Mouse (Mus musculus) midbrain, embryonic 12.5 days (tissue): ENCODE measurements around the gene B020031M17Rik. TPM values are rescaled to one million over a fixed set of nuclear protein-coding genes. Genes with fewer than 3 reads are reported as not detected.
"Not testable (repeated sequence)": the region's sequence is repeated elsewhere in the genome, so short reads cannot be mapped to it uniquely, and the experiment has no call there.

Source experiments
- ATAC-seq: fragments of 200-750 bp; cut with Nextera tagmentation; 2 replicates; pipeline ENCODE4 v1.8.0; 2017; ENCODE audit warnings: low read depth, moderate TSS enrichment, moderate library complexity; ENCODE audit not compliant: low FRiP score
- H3K27ac ChIP-seq: fragments of 300-500 bp; sonication (generic); replicated peaks from 2 replicates; pipeline ENCODE4 v1.5.1; 2016; ENCODE audit warnings: mild to moderate bottlenecking
- H3K27me3 ChIP-seq: fragments of 300-500 bp; sonication (generic); 2 replicates; pipeline ENCODE4 v1.6.1; 2016; ENCODE audit warnings: mild to moderate bottlenecking
- H3K36me3 ChIP-seq: fragments of 300-500 bp; sonication (generic); 2 replicates; pipeline ENCODE4 v1.6.1; 2016
- H3K4me1 ChIP-seq: fragments of 300-500 bp; sonication (generic); 2 replicates; pipeline ENCODE4 v1.6.1; 2016
- H3K4me2 ChIP-seq: fragments of 300-500 bp; sonication (generic); replicated peaks from 2 replicates; pipeline ENCODE4 v1.6.1; 2016; ENCODE audit warnings: mild to moderate bottlenecking, moderate library complexity
- H3K4me3 ChIP-seq: fragments of 300-500 bp; sonication (generic); 2 replicates; pipeline ENCODE4 v1.5.1; 2016; ENCODE audit warnings: mild to moderate bottlenecking
- H3K9ac ChIP-seq: fragments of 300-500 bp; sonication (generic); replicated peaks from 2 replicates; pipeline ENCODE4 v1.6.1; 2016; ENCODE audit warnings: mild to moderate bottlenecking, moderate library complexity
- H3K9me3 ChIP-seq: fragments of 300-500 bp; sonication (generic); 2 replicates; pipeline ENCODE4 v1.6.1; 2016; ENCODE audit warnings: mild to moderate bottlenecking
- WGBS: fragments of 180-500 bp; shearing (Covaris S2); methylation state at CpG from one replicate; pipeline ENCODE4 v1.1.7; 2016; 5-methylcytosine and 5-hydroxymethylcytosine counted together
- polyA plus RNA-seq: library from polyadenylated mRNA; unstranded; fragments of >200 nt; fragmentation: Nextera tagmentation; extraction: Ambion mirVana; gene quantifications from 2 replicates; pipeline ENCODE4 v1.2.1, GENCODE M21; 2016

The B020031M17Rik gene
- polyA plus RNA-seq = not detected in 2 replicates

DNA sequence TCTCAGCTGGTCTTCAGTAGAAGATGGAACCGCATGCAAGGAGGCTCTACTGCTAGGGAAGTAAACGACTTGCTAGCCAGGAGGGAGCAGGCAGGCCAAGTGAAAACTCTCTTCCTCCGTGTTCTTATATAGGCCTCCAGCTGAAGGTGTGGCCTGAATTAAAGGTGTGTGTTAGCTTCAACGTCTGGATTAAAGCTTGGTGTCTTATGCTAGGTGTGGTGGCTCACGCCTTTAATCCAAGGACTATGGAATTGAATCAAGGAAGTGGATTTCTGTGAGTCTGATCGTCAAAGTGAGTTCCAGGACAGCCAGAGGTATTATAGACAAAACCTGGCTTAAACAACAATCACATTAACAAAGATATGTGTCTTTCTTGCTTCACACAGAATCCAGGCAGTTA is at the start of gene B020031M17Rik:
Gene B020031M17Rik (minus strand): TSS at position 101 of the 400 bp plus-strand sequence.
- not testable (repeated sequence) for H3K4me1 ChIP-seq, ATAC-seq, H3K27ac ChIP-seq, H3K4me2 ChIP-seq, H3K27me3 ChIP-seq, H3K9me3 ChIP-seq, H3K36me3 ChIP-seq, H3K4me3 ChIP-seq, H3K9ac ChIP-seq
- 87% methylated on average over 4 of the region's 6 CpGs for WGBS

DNA sequence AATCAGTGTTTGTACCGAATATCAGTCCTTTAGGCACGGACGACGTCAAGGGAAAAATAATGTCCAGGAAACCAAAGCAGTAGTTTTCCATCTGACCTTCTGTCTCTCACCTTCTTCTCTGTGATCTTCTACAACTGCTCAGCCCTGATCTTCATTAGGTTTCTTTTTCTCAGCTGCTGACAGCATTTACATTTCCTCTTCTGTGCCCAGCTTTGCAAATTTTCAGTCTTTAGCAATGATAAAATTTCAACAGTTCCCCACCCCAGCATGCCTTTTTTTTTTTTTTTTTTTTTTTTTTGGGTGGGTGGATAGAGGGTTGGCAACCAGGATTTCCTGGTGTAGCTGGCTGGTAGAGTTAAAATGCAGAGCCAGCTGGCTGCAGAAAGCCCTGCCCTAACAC is 48.6 kb upstream of the B020031M17Rik start:
- H3K4me3 ChIP-seq, H3K9me3 ChIP-seq, H3K4me1 ChIP-seq, H3K4me2 ChIP-seq, H3K36me3 ChIP-seq, H3K27me3 ChIP-seq, H3K27ac ChIP-seq, ATAC-seq, H3K9ac ChIP-seq: not testable (repeated sequence)
- WGBS = no CpG with 5 or more reads among the region's 4 CpGs

DNA sequence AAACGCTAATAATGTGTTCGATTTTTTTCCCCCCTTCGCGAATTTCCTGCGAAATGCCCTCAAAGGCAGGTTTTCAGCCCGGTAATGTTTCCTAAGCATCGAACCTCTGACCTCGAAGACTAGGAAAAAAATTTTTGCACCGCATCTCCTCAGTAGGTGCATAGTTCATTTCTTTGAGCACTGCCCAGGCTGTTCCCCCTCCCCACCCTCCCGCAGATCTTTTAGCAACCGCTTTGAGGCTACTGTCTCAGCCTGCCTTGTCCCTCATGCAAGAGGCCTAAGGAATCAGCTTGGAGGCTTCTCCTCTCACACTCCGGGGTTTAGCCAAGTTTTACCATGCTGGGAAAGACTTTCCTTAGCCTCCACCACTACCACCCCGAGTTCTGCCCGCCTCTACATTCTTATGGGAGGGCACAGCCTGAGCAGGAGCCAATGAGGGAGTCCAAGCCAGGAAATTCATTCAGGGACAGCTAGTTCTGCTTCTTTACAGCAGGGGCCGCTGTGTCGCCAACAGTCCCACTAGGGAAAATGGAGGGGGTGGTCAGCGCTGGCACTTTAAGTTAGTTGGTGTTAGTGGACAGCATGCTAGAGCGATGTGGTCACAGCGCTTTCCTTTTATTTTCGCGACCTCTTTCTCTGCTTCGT is 48.0 kb upstream of the B020031M17Rik start:
- peak; percentile 95 for ATAC-seq
- H3K4me1 ChIP-seq, H3K27ac ChIP-seq, H3K36me3 ChIP-seq, H3K27me3 ChIP-seq, H3K9ac ChIP-seq, H3K4me2 ChIP-seq, H3K4me3 ChIP-seq, H3K9me3 ChIP-seq: not testable (repeated sequence)
- no CpG with 5 or more reads among the region's 22 CpGs for WGBS

DNA sequence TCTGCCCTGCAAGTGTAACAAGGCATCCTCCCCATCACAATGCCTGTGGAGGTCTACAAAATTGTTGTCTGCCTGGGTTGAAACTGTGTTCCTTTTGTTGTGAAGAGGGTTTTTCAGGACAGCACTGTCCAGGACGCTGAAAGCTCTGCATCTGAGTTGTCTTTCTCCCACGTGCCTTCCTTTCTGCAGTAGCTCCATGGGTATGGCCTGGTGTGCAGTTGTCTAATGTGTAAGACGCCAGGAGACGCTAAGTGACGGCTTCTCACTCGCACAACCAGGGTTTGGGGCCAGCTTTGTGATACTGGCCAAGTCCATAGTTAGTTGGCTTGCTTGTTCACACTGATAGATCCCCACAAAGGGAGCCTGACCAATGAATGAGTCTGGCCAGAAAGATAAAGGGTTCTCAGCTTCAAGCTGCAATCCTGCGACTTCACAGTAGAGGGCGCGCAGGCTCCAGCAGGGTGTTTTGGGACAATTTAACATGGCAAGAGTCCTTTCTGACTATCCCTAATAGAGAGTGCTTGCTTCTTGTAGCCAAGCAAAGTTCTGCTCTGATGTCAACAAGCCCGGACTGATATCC is 41.4 kb upstream of the B020031M17Rik start:
- H3K9ac ChIP-seq, H3K4me3 ChIP-seq, H3K27ac ChIP-seq, H3K9me3 ChIP-seq, H3K36me3 ChIP-seq, H3K4me2 ChIP-seq, H3K4me1 ChIP-seq, H3K27me3 ChIP-seq: not testable (repeated sequence)
- ATAC-seq = peak; percentile 16; the same call in 1 of the 2 replicates
- no CpG with 5 or more reads among the region's 10 CpGs for WGBS

DNA sequence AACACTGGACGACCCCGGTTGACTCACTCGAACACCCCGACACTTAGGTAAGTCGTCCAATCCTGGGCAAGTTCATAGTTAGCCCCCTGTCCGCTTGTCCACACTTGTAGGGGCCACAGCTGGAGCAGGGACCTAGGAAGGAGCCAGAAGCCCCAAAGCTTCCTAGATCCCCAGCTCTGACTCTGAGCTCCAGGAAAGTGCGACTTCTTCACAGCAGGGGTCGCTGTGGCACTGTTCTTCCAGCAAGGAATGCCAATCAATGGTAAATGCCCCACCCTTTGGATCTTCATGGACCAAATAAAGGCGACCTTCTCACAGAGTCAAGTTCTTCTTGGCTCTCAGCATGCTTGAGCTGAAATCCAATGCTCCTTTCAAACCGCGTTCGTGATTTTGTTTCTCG is 40.7 kb upstream of the B020031M17Rik start:
- not testable (repeated sequence) for H3K4me2 ChIP-seq, H3K9ac ChIP-seq, H3K27me3 ChIP-seq, H3K36me3 ChIP-seq, H3K4me3 ChIP-seq, H3K4me1 ChIP-seq, H3K27ac ChIP-seq, H3K9me3 ChIP-seq
- 0 out of 2 replicates have a peak, but pooled peaks have one; percentile 27 for ATAC-seq
- WGBS = no CpG with 5 or more reads among the region's 13 CpGs

DNA sequence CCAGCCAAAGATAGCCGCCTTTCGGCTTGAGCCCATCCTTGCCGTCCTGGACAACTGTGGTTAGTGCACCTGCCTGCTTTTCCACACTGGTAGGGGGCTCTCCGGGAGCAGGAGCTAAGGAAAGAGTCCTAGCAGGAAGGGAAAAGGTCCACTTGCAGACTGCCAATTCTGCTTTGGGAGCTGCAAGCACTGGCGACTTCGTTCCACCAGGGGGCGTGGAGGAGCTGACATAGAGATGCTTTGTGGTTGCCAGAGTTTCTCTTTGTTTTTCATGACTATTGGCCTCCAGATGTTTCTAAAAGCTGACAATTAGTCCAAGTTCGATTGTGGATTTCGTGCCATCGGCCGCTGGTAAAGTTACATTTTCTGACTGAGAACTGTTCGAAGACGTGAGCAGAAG is 18.6 kb upstream of the B020031M17Rik start:
- H3K9ac ChIP-seq, H3K36me3 ChIP-seq, H3K4me2 ChIP-seq, H3K27me3 ChIP-seq, H3K4me1 ChIP-seq, H3K27ac ChIP-seq, ATAC-seq, H3K9me3 ChIP-seq, H3K4me3 ChIP-seq: not testable (repeated sequence)
- WGBS = no CpG with 5 or more reads among the region's 13 CpGs

DNA sequence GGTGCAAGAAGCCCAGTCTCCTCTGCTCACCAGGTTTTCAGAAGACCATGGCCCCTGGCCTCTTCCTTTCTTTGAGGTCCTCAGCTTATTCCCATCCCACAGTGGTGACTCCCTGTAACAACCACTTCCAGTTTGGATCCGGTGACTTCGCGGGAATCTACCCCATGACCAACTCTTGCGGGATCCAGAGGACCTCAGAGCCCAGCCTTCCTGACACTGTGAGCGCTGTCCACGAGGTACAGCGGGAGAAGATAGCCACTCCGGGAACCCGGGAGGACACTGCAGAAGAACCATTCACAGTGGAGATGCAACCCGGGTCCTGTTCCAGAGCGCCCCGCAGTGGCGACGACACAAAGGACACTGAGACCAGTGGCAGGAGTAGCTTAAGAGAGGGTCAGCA is 17.6 kb upstream of the B020031M17Rik start:
- not testable (repeated sequence) for H3K9ac ChIP-seq, H3K36me3 ChIP-seq, ATAC-seq, H3K27me3 ChIP-seq, H3K4me1 ChIP-seq, H3K4me3 ChIP-seq, H3K4me2 ChIP-seq, H3K9me3 ChIP-seq, H3K27ac ChIP-seq
- WGBS = no CpG with 5 or more reads among the region's 14 CpGs

DNA sequence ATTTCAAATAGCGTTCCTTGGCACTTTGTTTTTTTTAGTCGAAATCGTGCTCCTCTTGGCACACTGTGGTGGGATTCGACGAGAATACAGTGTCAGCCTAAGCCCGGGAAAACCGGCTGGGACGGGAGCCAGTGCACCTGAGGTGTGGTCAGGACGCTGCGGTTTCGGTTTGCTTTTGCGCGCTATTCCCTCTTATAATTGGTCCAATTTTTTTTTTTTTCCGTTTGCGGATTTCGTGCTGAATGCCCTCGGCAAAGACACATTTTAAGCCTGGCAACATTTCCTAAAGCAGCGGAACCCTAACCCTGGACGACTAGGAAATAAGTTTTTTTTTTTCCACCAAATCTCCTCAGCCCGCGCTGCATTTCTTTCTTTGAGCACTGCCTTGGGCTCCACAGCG is 15.4 kb upstream of the B020031M17Rik start:
- 0 out of 2 replicates have a peak overlapping the region, but pooled peaks have one; percentile 15 for H3K4me3 ChIP-seq
- 0 out of 2 replicates have a peak overlapping the region, but pooled peaks have one; percentile 13 for H3K4me2 ChIP-seq
- not testable (repeated sequence) for H3K4me1 ChIP-seq, H3K27me3 ChIP-seq, H3K9ac ChIP-seq, H3K36me3 ChIP-seq, H3K27ac ChIP-seq, H3K9me3 ChIP-seq
- peak; percentile 19; the same call in 1 of the 2 replicates for ATAC-seq
- WGBS = under 1% methylated on average over 21 of the region's 22 CpGs

DNA sequence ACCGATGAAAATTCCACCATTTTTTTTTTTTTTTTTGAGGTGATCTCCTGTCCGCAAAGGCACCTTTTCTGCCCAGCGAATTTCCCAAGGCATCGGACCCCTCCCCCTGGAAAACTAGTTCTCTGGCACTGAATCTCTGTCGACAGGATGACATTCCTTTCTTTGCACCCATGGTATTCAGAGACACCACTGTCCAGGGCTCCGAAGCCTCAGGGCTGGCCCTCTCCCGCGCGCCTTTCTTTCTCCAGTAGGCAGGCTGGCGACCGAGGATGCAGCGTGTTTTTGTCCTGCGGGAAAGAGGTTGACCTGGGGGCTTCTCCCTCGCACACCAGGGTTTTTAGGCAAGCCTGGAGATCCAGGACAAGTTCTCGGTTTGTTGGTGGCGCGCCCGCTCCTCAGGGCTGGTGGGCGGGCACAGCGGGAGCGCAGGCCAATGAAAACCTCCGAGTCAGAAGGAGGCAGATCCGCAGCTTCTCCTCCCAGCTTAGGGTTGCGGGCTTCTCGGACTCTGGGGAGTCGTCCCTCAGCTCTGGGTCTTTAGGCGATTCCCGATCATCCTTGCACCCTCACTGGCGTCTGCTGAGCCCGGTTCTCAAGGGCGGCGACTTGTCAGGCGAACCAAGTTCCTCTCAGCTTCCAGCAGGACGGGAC is 14.8 kb upstream of the B020031M17Rik start:
- not testable (repeated sequence) for H3K9me3 ChIP-seq, H3K4me3 ChIP-seq, H3K9ac ChIP-seq, H3K27me3 ChIP-seq, H3K4me1 ChIP-seq, H3K36me3 ChIP-seq, H3K27ac ChIP-seq
- 0% methylated on average over 16 of the region's 34 CpGs for WGBS
- peak; percentile 81 for ATAC-seq
- 0 out of 2 replicates have a peak overlapping the region, but pooled peaks have one; percentile 19 for H3K4me2 ChIP-seq

DNA sequence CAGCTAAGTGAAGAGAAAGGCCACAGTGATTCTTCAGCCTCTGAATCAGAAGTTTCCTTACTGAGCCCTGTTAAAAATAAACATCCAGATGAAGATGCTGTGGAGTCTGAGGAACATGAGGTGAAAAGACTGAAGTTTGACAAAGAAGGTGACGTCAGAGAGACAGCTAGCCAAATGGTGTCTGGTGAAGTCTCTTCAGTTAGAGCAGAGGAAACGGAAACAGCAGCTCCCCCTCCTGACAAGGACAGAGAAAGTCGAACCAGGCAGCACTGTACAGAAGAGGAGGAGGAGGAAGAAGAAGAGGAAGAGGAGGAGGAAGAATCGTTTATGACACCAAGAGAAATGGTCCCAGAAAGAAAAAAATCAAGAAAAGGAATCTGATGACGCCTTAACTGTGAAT is 12.2 kb upstream of the B020031M17Rik start:
- not testable (repeated sequence) for H3K4me2 ChIP-seq, H3K9ac ChIP-seq, H3K36me3 ChIP-seq, H3K27ac ChIP-seq, H3K9me3 ChIP-seq, H3K27me3 ChIP-seq, ATAC-seq, H3K4me1 ChIP-seq, H3K4me3 ChIP-seq
- WGBS = no CpG with 5 or more reads among the region's 5 CpGs

DNA sequence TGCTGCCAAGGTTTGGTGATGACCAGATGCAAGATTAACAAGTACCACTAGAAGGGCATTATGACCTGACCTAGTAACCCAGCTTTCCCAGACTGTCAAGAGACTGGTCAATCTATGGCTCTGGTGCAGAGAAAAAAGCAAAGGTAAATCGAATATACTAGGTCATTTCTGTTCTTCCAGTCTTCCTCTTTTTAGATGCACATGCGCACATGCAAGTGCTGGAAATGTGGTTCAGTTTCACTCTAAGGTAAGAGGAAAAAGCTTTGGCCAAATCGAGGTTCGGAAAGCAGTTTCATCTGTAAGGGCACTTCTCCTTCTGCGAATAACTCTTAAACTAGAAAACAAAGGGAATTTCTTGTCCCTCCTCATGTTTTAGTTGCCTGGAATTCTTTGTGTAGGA is 5.0 kb upstream of the B020031M17Rik start:
- not testable (repeated sequence) for H3K27ac ChIP-seq, H3K4me1 ChIP-seq, H3K27me3 ChIP-seq, H3K4me3 ChIP-seq, H3K4me2 ChIP-seq, ATAC-seq, H3K36me3 ChIP-seq, H3K9ac ChIP-seq, H3K9me3 ChIP-seq
- WGBS = no CpG with 5 or more reads among the region's 5 CpGs

DNA sequence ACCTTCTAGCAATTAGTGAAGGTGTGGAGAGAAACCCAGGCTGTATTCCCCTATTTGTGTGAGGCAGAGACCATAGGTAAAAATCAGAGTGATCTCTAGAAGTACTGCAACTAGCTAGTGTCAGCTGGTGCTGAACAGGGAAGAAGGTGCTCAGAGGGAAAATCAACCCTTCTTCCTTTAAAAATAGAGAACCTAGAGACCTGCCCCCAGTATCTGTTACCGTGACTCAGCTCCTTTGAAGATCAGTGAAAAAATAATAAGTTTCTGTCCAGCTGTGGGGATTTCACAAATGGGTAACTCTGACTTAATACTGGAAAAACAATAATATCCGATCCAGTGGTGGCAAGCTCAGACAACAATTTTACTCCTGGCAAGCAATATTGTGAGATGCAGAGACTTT is 4.5 kb upstream of the B020031M17Rik start:
- not testable (repeated sequence) for H3K4me3 ChIP-seq, H3K4me1 ChIP-seq, H3K9ac ChIP-seq, H3K27me3 ChIP-seq, ATAC-seq, H3K27ac ChIP-seq, H3K4me2 ChIP-seq, H3K9me3 ChIP-seq, H3K36me3 ChIP-seq
- WGBS = 73% methylated on average over 2 of the region's 2 CpGs
